In the genomic region with DNA sequence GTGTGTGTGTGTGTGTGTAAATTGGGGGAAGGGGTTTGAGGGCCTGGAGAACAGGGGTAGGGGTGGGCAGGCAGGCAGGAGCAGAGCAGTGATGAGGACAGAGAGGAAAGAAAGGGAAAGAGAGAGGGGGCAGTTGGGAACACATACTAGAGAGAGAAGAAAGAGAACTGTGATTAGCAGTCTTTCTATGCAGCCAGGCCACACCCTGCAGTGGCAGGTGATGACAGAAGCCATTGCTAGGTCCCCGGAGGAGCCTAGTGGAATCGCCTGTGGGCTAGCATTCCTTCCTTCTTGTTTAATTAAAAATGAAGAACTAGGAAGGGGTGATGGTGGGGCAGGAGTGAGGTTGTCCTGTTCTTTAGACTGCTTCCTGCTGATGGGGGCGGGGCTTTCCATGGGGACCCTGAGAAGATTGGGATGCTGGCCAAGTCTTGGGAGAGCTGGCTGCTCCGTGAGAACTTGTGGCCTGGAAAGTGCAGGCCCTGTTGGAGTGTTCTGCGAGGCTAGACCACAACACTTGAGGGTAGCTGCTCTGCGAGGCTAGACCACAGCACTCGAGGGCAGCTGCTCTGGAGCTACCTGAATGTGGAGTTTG, we compare ENCODE assay signal across 14 mouse cellular contexts. TPM values are rescaled to one million over a fixed set of nuclear protein-coding genes. Genes with fewer than 3 reads are reported as not detected.
DNase-seq lines count a peak whose midpoint lies in the region; ATAC-seq and TF ChIP-seq lines count a peak whose summit lies in the region.
"Had no signal": no experiment of that assay in that cellular context is flagged by ENCODE, and none has a peak within 500 bp of the region (broad histone marks: within the 10 kb centered on the region; RNA-seq: fewer than 3 reads in every experiment).

No protein-coding gene starts in this region.

- no peak for DNase-seq in embryonic facial prominence, embryonic 11.5 days (ENCODE audit: low spot score)
- no peak for DNase-seq in embryonic facial prominence, embryonic 10.5 days (ENCODE audit: low spot score)
- DNase-seq in kidney, postnatal 0 days (ENCODE audit: low spot score), result peak; percentile 15
- peak; percentile 42 for DNase-seq in ZHBTc4 (ENCODE audit: low read depth, low spot score)
- no peak for DNase-seq in gastrocnemius, postnatal 4 days (ENCODE audit: low spot score in 2 of 2)
- DNase-seq: adrenal gland, adult 2 months; cerebellum, adult 9-10 months; heart, adult 2 months; heart, postnatal 36 days; kidney, adult 18-20 months had no signal

- no peaks in the 10 kb centered on the region for H3K4me1 ChIP-seq in embryonic facial prominence, embryonic 11.5 days (ENCODE audit: control insufficient read depth, insufficient read depth, low read length)
- H3K4me1 ChIP-seq in embryonic facial prominence, embryonic 10.5 days, result peaks cover 17% of the 10 kb centered on the region
- H3K4me1 ChIP-seq in kidney, postnatal 0 days (replicated peaks; ENCODE audit: insufficient read depth, low read length), result peaks cover 5% of the 10 kb centered on the region; the same call in 1 of the 2 replicates
- peaks cover 9% of the 10 kb centered on the region; the same call in 1 of the 2 replicates for H3K4me1 ChIP-seq in kidney, embryonic 16.5 days (ENCODE audit: insufficient read depth, low read length)
- peaks cover 9% of the 10 kb centered on the region; the same call in 1 of the 2 replicates for H3K4me1 ChIP-seq in midbrain, embryonic 12.5 days
- peaks cover 2% of the 10 kb centered on the region; the same call in 1 of the 2 replicates for H3K4me1 ChIP-seq in midbrain, embryonic 16.5 days (ENCODE audit: control insufficient read depth, insufficient read depth, low read length)

- no peaks in the 10 kb centered on the region for H3K27me3 ChIP-seq in embryonic facial prominence, embryonic 11.5 days (ENCODE audit: control insufficient read depth, insufficient read depth, low read length)
- no peaks in the 10 kb centered on the region for H3K27me3 ChIP-seq in embryonic facial prominence, embryonic 10.5 days (replicated peaks; ENCODE audit: low read depth, poor library complexity, severe bottlenecking)
- H3K27me3 ChIP-seq in kidney, postnatal 0 days (ENCODE audit: insufficient read depth, low read length), result no peaks in the 10 kb centered on the region
- H3K27me3 ChIP-seq in kidney, embryonic 16.5 days (ENCODE audit: insufficient read depth, low read length), result no peaks in the 10 kb centered on the region
- no peaks in the 10 kb centered on the region for H3K27me3 ChIP-seq in midbrain, embryonic 12.5 days
- H3K27me3 ChIP-seq in midbrain, embryonic 16.5 days (ENCODE audit: control insufficient read depth, insufficient read depth, low read depth, low read length), result no peaks in the 10 kb centered on the region
- H3K27me3 ChIP-seq: CH12.LX had no signal

- no peak overlapping the region for H3K4me3 ChIP-seq in embryonic facial prominence, embryonic 11.5 days (ENCODE audit: low read depth, low read length)
- no peak overlapping the region for H3K4me3 ChIP-seq in embryonic facial prominence, embryonic 10.5 days
- no peak overlapping the region for H3K4me3 ChIP-seq in kidney, postnatal 0 days (replicated peaks; ENCODE audit: low read depth, low read length)
- H3K4me3 ChIP-seq in kidney, embryonic 16.5 days (ENCODE audit: low read length), result no peak overlapping the region
- no peak overlapping the region for H3K4me3 ChIP-seq in midbrain, embryonic 12.5 days
- no peak overlapping the region for H3K4me3 ChIP-seq in midbrain, embryonic 16.5 days (ENCODE audit: low read depth, low read length)
- H3K4me3 ChIP-seq: heart, adult 2 months had no signal

- TF ChIP-seq CTCF in kidney, postnatal 0 days (IDR thresholded peaks at IDR 0.05; ENCODE audit: low read depth), result no peak

- 74% methylated on average over 7 of the region's 7 CpGs for WGBS in embryonic facial prominence, embryonic 11.5 days
- WGBS in embryonic facial prominence, embryonic 10.5 days, result 74% methylated on average over 7 of the region's 7 CpGs
- 66% methylated on average over 7 of the region's 7 CpGs for WGBS in kidney, postnatal 0 days
- WGBS in kidney, embryonic 16.5 days, result 69% methylated on average over 7 of the region's 7 CpGs
- 72% methylated on average over 7 of the region's 7 CpGs for WGBS in midbrain, embryonic 12.5 days
- 75% methylated on average over 7 of the region's 7 CpGs for WGBS in midbrain, embryonic 16.5 days

- no peaks in the 10 kb centered on the region; the same call in 1 of the 2 replicates for H3K36me3 ChIP-seq in embryonic facial prominence, embryonic 11.5 days (replicated peaks; ENCODE audit: control insufficient read depth, insufficient read depth, low read depth, low read length)
- H3K36me3 ChIP-seq in embryonic facial prominence, embryonic 10.5 days (replicated peaks), result peaks cover 75% of the 10 kb centered on the region
- H3K36me3 ChIP-seq in kidney, postnatal 0 days (ENCODE audit: insufficient read depth, low read length), result peaks cover 12% of the 10 kb centered on the region; the same call in 1 of the 2 replicates
- H3K36me3 ChIP-seq in kidney, embryonic 16.5 days (ENCODE audit: insufficient read depth, low read length), result peaks cover 47% of the 10 kb centered on the region
- H3K36me3 ChIP-seq in midbrain, embryonic 12.5 days, result peaks cover 57% of the 10 kb centered on the region
- peaks cover 18% of the 10 kb centered on the region for H3K36me3 ChIP-seq in midbrain, embryonic 16.5 days (ENCODE audit: control insufficient read depth, insufficient read depth, low read length)

- no peak overlapping the region for H3K4me2 ChIP-seq in embryonic facial prominence, embryonic 11.5 days (ENCODE audit: low read depth, low read length)
- no peak overlapping the region for H3K4me2 ChIP-seq in kidney, postnatal 0 days (ENCODE audit: low read length)
- no peak overlapping the region for H3K4me2 ChIP-seq in kidney, embryonic 16.5 days (replicated peaks; ENCODE audit: low read depth, low read length)
- no peak overlapping the region for H3K4me2 ChIP-seq in midbrain, embryonic 12.5 days (replicated peaks)
- no peak overlapping the region for H3K4me2 ChIP-seq in midbrain, embryonic 16.5 days (ENCODE audit: low read length)

- no peaks in the 10 kb centered on the region for H3K9me3 ChIP-seq in embryonic facial prominence, embryonic 11.5 days (replicated peaks; ENCODE audit: control insufficient read depth, low read length)
- H3K9me3 ChIP-seq in embryonic facial prominence, embryonic 10.5 days, result no peaks in the 10 kb centered on the region
- no peaks in the 10 kb centered on the region for H3K9me3 ChIP-seq in kidney, postnatal 0 days (replicated peaks; ENCODE audit: low read length)
- no peaks in the 10 kb centered on the region for H3K9me3 ChIP-seq in kidney, embryonic 16.5 days (ENCODE audit: low read length)
- no peaks in the 10 kb centered on the region for H3K9me3 ChIP-seq in midbrain, embryonic 12.5 days
- no peaks in the 10 kb centered on the region for H3K9me3 ChIP-seq in midbrain, embryonic 16.5 days (replicated peaks; ENCODE audit: control insufficient read depth, low read length, poor library complexity, severe bottlenecking)

- H3K27ac ChIP-seq in embryonic facial prominence, embryonic 11.5 days (replicated peaks; ENCODE audit: low read depth, low read length), result no peak overlapping the region
- no peak overlapping the region for H3K27ac ChIP-seq in embryonic facial prominence, embryonic 10.5 days (replicated peaks)
- no peak overlapping the region for H3K27ac ChIP-seq in kidney, postnatal 0 days
- H3K27ac ChIP-seq in kidney, embryonic 16.5 days (ENCODE audit: low read length), result no peak overlapping the region
- no peak overlapping the region for H3K27ac ChIP-seq in midbrain, embryonic 12.5 days (replicated peaks)
- H3K27ac ChIP-seq in midbrain, embryonic 16.5 days (ENCODE audit: low read length), result no peak overlapping the region
- H3K27ac ChIP-seq: heart, adult 2 months had no signal

- ATAC-seq in embryonic facial prominence, embryonic 11.5 days (replicated peaks; ENCODE audit: insufficient number of reproducible peaks, low FRiP score, low TSS enrichment, low read depth), result 0 out of 2 replicates have a peak, but pooled peaks have one; percentile 29
- ATAC-seq in kidney, postnatal 0 days (replicated peaks; ENCODE audit: low FRiP score, low read depth), result no peak
- no peak for ATAC-seq in kidney, embryonic 16.5 days (ENCODE audit: low FRiP score, low TSS enrichment)
- ATAC-seq in midbrain, embryonic 12.5 days (ENCODE audit: low FRiP score, low read depth), result 0 out of 2 replicates have a peak, but pooled peaks have one; percentile 8
- no peak for ATAC-seq in midbrain, embryonic 16.5 days

- H3K9ac ChIP-seq in embryonic facial prominence, embryonic 11.5 days (replicated peaks; ENCODE audit: low read length), result no peak overlapping the region
- no peak overlapping the region for H3K9ac ChIP-seq in kidney, postnatal 0 days (ENCODE audit: low read depth, low read length)
- no peak overlapping the region for H3K9ac ChIP-seq in kidney, embryonic 16.5 days (replicated peaks; ENCODE audit: low read length)
- H3K9ac ChIP-seq in midbrain, embryonic 12.5 days (replicated peaks), result no peak overlapping the region
- no peak overlapping the region for H3K9ac ChIP-seq in midbrain, embryonic 16.5 days (ENCODE audit: low read depth, low read length)

RNA-seq across cellular contexts. Expression of a gene that starts 20.0 kb away (rescaled TPM):
- 32.5 and 35.5 TPM in 2 replicates for polyA plus RNA-seq in embryonic facial prominence, embryonic 11.5 days (2014; fragmentation: Nextera tagmentation; extraction: Ambion mirVana)
- 28.0 and 30.5 TPM in 2 replicates for polyA plus RNA-seq in embryonic facial prominence, embryonic 10.5 days (2016; fragmentation: Nextera tagmentation; extraction: Ambion mirVana)
- polyA plus RNA-seq in kidney, postnatal 0 days (2015; fragmentation: Nextera tagmentation; extraction: Ambion mirVana), result 20.0 and 20.5 TPM in 2 replicates
- 22.4 and 22.9 TPM in 2 replicates for polyA plus RNA-seq in kidney, embryonic 16.5 days (2015; fragmentation: Nextera tagmentation; extraction: Ambion mirVana)
- 23.2 and 30.0 TPM in 2 replicates for polyA plus RNA-seq in midbrain, embryonic 12.5 days (2016; fragmentation: Nextera tagmentation; extraction: Ambion mirVana)
- polyA plus RNA-seq in midbrain, embryonic 16.5 days (2015; fragmentation: Nextera tagmentation; extraction: Ambion mirVana), result 18.0 and 18.2 TPM in 2 replicates
- 10 to 100 TPM; 20.2 to 22.6 TPM for total RNA-seq in gastrocnemius, postnatal 4 days (2021)

RNA-seq across cellular contexts. Expression of a gene that starts 25.2 kb away (rescaled TPM):
- polyA plus RNA-seq in embryonic facial prominence, embryonic 11.5 days (2014; fragmentation: Nextera tagmentation; extraction: Ambion mirVana), result 6.1 and 6.7 TPM in 2 replicates
- polyA plus RNA-seq in embryonic facial prominence, embryonic 10.5 days (2016; fragmentation: Nextera tagmentation; extraction: Ambion mirVana), result 4.4 and 5.2 TPM in 2 replicates
- polyA plus RNA-seq in kidney, postnatal 0 days (2015; fragmentation: Nextera tagmentation; extraction: Ambion mirVana), result 17.8 and 19.0 TPM in 2 replicates
- polyA plus RNA-seq in kidney, embryonic 16.5 days (2015; fragmentation: Nextera tagmentation; extraction: Ambion mirVana), result 14.0 and 17.4 TPM in 2 replicates
- polyA plus RNA-seq in midbrain, embryonic 12.5 days (2016; fragmentation: Nextera tagmentation; extraction: Ambion mirVana), result 5.6 and 5.7 TPM in 2 replicates
- 4.3 and 4.4 TPM in 2 replicates for polyA plus RNA-seq in midbrain, embryonic 16.5 days (2015; fragmentation: Nextera tagmentation; extraction: Ambion mirVana)
- 1 to 10 TPM; 7.9 to 8.6 TPM for total RNA-seq in gastrocnemius, postnatal 4 days (2021)

Comparison
In these comparisons a context has a peak if more than half of its experiments do, and no peak if none do; other contexts are left out.
1. ATAC-seq: peak in embryonic facial prominence, embryonic 11.5 days (single experiment) and midbrain, embryonic 12.5 days (single experiment); none in kidney, postnatal 0 days (single experiment), kidney, embryonic 16.5 days (single experiment) and midbrain, embryonic 16.5 days (single experiment).
2. DNase-seq: peak in kidney, postnatal 0 days (single experiment) and ZHBTc4 (single experiment); none in embryonic facial prominence, embryonic 11.5 days (single experiment), embryonic facial prominence, embryonic 10.5 days (single experiment) and gastrocnemius, postnatal 4 days (0 of 2).